Mouse (Mus musculus): ENCODE measurements around the gene Gm9117.
"Not testable (repeated sequence)": the region's sequence is repeated elsewhere in the genome, so short reads cannot be mapped to it uniquely, and the experiment has no call there.

The Gm9117 gene

GRCm38 (mm10) chr3:93943443-93943842 lies at the start of gene Gm9117:
Gm9117 (minus strand) TSS chr3:93943543.
- not testable (repeated sequence) for ATAC-seq (ENCODE audit: low TSS enrichment)

GRCm38 (mm10) chr3:93968938-93969337 lies 25.6 kb upstream of the Gm9117 start:
- ATAC-seq (ENCODE audit: low TSS enrichment): not testable (repeated sequence)

GRCm38 (mm10) chr3:93961214-93961613 lies 17.9 kb upstream of the Gm9117 start, which contains the start of gene Tdpoz5:
Tdpoz5 (minus strand) TSS chr3:93961314.
- not testable (repeated sequence) for ATAC-seq (ENCODE audit: low TSS enrichment)

- not testable (repeated sequence) for ATAC-seq (ENCODE audit: low TSS enrichment)
Measured at GRCm38 (mm10) chr3:93938386-93938785, 5.0 kb downstream of the Gm9117 start.

All from frontal cortex, adult (tissue).